Mouse (Mus musculus) testis, adult 10 weeks (tissue): ENCODE measurements around the gene Tspan18. TPM values are rescaled to one million over a fixed set of nuclear protein-coding genes. Genes with fewer than 3 reads are reported as not detected.

Source experiments
- polyA plus RNA-seq: library from polyadenylated mRNA; stranded (reverse); fragments of 350-450 nt; fragmentation: Illumina TruSeq; extraction: RNeasy Lipid Tissue Mini Kit (QIAGEN cat#74804); gene quantifications from one replicate; pipeline ENCODE4 v1.2.3, GENCODE M21; 2014; ENCODE audit warnings: low read depth, low replicate concordance

The Tspan18 gene
- 4.6 TPM for polyA plus RNA-seq

GRCm38 (mm10) chr2:93333817-93334731, at the start of gene Tspan18:
TSS of gene Tspan18 (minus strand) at chr2:93334505.

GRCm38 (mm10) chr2:93187323-93187996, 146.8 kb downstream of the Tspan18 start, which contains the start of gene Trp53i11:
TSS of gene Trp53i11 (plus strand) at chr2:93187548.

Other genes with a start within 250 kb of the Tspan18 start
- 2.7 TPM for gene Trp53i11, start 147.0 kb downstream of the Tspan18 start, polyA plus RNA-seq
- 3.0 TPM for gene Cd82, start 128.6 kb upstream of the Tspan18 start, polyA plus RNA-seq
- gene Gm10803, start 226.1 kb upstream of the Tspan18 start, polyA plus RNA-seq: not detected